Mouse (Mus musculus) cortical plate, adult 2 months (tissue): ENCODE measurements at regions not wholly inside any gene's neighbourhood (a gene's known extent, or its start where the extent isn't known, plus 50 kb on each side); places are given as distances from the start of the nearest gene placed in this dataset.
"Not testable (repeated sequence)": the region's sequence is repeated elsewhere in the genome, so short reads cannot be mapped to it uniquely, and the experiment has no call there.

Source experiments
- H3K27ac ChIP-seq: fragments of 200-500 bp; 2 replicates; pipeline ENCODE4 v1.5.1; 2012; ENCODE audit warnings: low read length, control low read depth, inconsistent platforms; ENCODE audit not compliant: insufficient read depth
- H3K4me1 ChIP-seq: fragments of 200-500 bp; 2 replicates; pipeline ENCODE4 v1.6.1; 2011; ENCODE audit warnings: low read length; ENCODE audit not compliant: control insufficient read depth, insufficient read depth
- H3K4me3 ChIP-seq: fragments of 200-500 bp; 2 replicates; pipeline ENCODE4 v1.5.1; 2011; ENCODE audit warnings: mild to moderate bottlenecking, low read length, control low read depth; ENCODE audit not compliant: insufficient read depth
- CTCF ChIP-seq: fragments of 200-500 bp; IDR thresholded peaks from 2 replicates; pipeline ENCODE4 v1.5.1; 2011; ENCODE audit warnings: mild to moderate bottlenecking, control low read depth, low read length; ENCODE audit not compliant: insufficient read depth; ENCODE audit errors: extremely low read depth
- POLR2A ChIP-seq: fragments of 200-500 bp; IDR thresholded peaks from 2 replicates; pipeline ENCODE4 v1.6.1; 2011; ENCODE audit warnings: mild to moderate bottlenecking, low read length, control low read depth; ENCODE audit not compliant: insufficient read depth; ENCODE audit errors: extremely low read depth

DNA sequence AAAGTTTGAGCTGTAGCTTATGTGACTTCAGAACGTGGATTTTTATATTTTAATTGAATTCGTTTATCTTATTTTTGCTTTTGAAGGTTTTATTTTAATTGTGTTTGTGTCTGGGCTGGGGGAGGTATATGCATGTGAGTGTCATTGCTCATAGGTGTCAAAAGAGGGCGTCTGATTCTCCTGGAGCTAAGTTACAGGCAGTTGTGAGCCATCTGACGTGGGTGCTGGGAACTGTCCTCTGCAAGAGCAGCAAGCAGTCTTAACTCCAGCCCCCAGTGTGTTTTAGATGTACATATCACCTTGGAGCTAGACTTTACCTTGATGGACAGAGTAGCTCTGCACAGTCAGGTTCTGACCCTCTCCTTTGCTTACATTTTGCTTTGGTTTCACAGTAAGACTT is 79.0 kb upstream of the Tcf12 start:
- Histone ChIP-seq H3K4me3 (no peak overlapping the region), H3K27ac (no peak overlapping the region), H3K4me1 (peaks cover 4% of the 10 kb centered on the region; the same call in 1 of the 2 replicates)
- TF ChIP-seq POLR2A, result no peak
- no peak for TF ChIP-seq CTCF

GRCm38 (mm10) chr9:72191091-72191490 is 79.4 kb upstream of the Tcf12 start:
- Histone ChIP-seq H3K4me1 (peaks cover 4% of the 10 kb centered on the region; the same call in 1 of the 2 replicates), H3K4me3 (no peak overlapping the region), H3K27ac (no peak overlapping the region)
- no peak for TF ChIP-seq POLR2A
- TF ChIP-seq CTCF, result no peak

DNA sequence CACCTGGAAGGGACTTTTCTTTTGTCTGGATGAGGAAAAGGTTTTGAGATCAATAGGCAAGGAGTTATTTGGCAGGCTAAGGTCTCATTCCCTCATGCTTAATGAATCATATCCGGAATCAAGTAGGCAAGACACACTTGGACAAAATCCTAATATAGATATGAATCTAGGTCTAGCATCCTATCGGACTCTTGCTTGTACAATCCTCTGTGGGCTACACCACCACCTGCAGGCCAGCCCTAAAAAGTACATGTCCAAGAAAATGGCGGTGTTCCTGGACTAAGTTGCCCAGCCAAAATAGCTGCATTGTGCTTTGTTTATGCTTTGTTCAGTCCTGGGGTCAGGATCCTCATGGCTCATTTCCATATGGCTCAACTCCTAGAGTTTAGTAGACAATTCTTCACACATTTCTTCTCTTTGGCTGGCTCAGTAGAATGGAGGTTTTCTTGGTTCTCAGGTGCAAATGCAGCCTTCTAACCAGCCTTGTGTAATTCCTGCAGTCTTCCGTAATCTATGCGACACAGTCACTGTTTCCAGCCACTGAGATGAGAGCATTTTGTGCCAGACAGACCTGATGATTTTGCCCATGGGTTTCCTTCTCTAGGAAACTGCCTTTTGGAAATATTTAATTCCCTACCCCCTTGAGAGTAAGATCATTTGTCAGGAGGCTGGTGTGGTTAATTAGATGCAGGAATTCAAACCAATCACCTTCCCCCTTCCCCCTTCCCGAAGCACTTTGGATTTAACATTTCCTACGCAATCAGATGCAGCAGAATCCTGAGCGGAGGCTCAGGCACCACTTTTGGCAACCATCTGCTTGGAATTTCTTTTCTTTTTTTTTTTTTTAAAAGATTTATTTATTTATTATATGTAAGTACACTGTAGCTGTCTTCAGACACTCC is 80.6 kb upstream of the Tcf12 start:
- Histone ChIP-seq H3K4me3 (no peak overlapping the region), H3K4me1 (peaks cover 4% of the 10 kb centered on the region; the same call in 1 of the 2 replicates), H3K27ac (peak overlapping the region; percentile 69; the same call in 1 of the 2 replicates)
- no peak for TF ChIP-seq POLR2A
- peak; percentile 89 for TF ChIP-seq CTCF

GRCm38 (mm10) chr9:72192953-72193337 is 81.3 kb upstream of the Tcf12 start:
- H3K4me1 ChIP-seq, H3K4me3 ChIP-seq, H3K27ac ChIP-seq: not testable (repeated sequence)

GRCm38 (mm10) chr9:72195348-72195747 is 79.3 kb upstream of the Zfp280d start:
- TF ChIP-seq POLR2A (no peak), CTCF (no peak)
- Histone ChIP-seq H3K4me1 (peaks cover 6% of the 10 kb centered on the region; the same call in 1 of the 2 replicates), H3K4me3 (no peak overlapping the region), H3K27ac (no peak overlapping the region)

- H3K27ac ChIP-seq, result no peak overlapping the region
These were observed 77.9 kb upstream of the Zfp280d start for GRCm38 (mm10) chr9:72196626-72197330.

DNA sequence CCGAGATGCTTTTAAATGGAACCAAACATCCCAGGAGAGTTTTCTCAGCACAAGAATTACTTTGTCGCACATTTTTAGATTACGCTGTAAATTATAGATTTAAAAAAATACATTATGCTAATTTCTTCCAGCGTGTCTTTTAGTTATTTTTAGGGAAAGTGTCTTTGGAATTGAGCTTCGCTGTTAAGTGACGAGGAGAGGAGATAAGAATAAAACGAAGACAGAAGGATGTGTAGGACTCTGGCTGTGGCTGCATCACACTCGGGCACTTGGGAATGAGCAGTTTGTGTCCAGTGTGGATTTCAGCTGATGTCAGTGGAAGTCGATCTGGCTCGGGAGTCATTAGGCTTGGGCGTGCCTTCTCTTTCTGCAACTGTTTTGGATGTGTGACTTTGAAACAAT is 77.3 kb upstream of the Zfp280d start:
- H3K27ac ChIP-seq, result no peak overlapping the region
- TF ChIP-seq CTCF, result no peak
- no peak for TF ChIP-seq POLR2A
- no peak overlapping the region for H3K4me3 ChIP-seq
- H3K4me1 ChIP-seq, result peaks cover 3% of the 10 kb centered on the region; the same call in 1 of the 2 replicates

More at GRCm38 (mm10) chr9:72196626-72197330, 77.9 kb upstream of the Zfp280d start:
- Histone ChIP-seq H3K4me3 (no peak overlapping the region), H3K4me1 (peaks cover 4% of the 10 kb centered on the region; the same call in 1 of the 2 replicates)
- TF ChIP-seq CTCF, result no peak
- no peak for TF ChIP-seq POLR2A

DNA sequence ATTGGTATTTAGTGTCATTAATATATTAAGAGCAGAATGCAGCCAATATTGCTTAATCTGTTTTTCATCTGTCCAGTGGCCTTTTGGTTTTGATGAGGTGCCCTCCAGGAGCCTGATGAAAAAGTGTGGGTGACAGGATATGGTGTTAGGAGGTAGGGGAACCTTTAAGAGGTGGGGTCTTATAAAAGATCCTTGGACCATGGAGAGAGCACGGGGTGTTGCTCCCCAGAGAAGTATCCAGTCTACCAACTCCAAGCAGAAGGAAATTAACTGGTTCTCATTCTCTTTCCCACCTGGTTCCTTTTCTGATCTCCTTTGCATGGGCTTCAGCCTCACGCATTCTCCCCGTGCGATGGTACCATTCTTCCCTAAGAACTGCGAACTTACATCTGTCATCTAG is 75.7 kb upstream of the Zfp280d start:
- H3K27ac ChIP-seq, result no peak overlapping the region
- no peak for TF ChIP-seq POLR2A
- no peak for TF ChIP-seq CTCF
- H3K4me1 ChIP-seq, result 0 out of 2 replicates have a peak, but pooled peaks cover 1% of the 10 kb centered on the region
- no peak overlapping the region for H3K4me3 ChIP-seq

DNA sequence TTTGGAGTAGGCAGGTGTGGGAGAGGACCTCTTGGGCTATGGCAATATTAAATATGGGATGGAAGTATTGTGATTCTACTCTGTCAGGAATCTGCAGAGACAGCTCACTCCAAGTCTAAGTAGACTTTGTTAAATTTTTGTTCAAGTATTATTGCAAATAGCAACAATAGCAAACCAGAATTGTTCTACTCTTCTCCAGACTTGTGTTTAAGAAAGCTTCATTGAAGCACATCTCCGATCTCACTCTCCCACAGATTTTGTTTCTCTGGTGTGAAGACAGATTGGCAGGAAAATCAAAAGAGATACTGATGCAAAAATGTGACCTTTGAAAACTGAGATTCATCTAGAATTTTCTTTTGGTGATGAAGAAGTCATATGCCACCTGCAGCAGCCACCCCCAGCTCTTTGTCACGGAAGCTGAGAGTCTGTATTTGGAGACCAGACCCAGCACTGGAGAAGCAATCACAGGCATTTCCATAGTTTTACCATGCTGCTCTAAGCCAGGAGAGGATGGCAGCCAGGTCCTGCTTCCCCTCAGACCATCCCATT is 70.2 kb upstream of the Zfp280d start:
- Histone ChIP-seq H3K4me3 (no peak overlapping the region), H3K4me1 (no peaks in the 10 kb centered on the region), H3K27ac (no peak overlapping the region)
- TF ChIP-seq POLR2A (no peak), CTCF (no peak)
